Mouse (Mus musculus) neural tube, embryonic 13.5 days (tissue): ENCODE results near the gene Hcrt. TPM values are rescaled to one million over a fixed set of nuclear protein-coding genes. Genes with fewer than 3 reads are reported as not detected.

ENCODE experiments used
- ATAC-seq: fragments of 200-750 bp; cut with Nextera tagmentation; 2 replicates; pipeline ENCODE4 v1.8.0; 2017; ENCODE audit warnings: low read depth, mild to moderate bottlenecking, moderate TSS enrichment, moderate library complexity
- H3K27ac ChIP-seq: fragments of 300-500 bp; sonication (generic); replicated peaks from 2 replicates; pipeline ENCODE4 v1.5.1; 2015; ENCODE audit warnings: moderate library complexity, mild to moderate bottlenecking, inconsistent platforms
- H3K27me3 ChIP-seq: fragments of 300-500 bp; sonication (generic); 2 replicates; pipeline ENCODE4 v1.6.1; 2015; ENCODE audit warnings: mild to moderate bottlenecking, inconsistent platforms
- H3K36me3 ChIP-seq: fragments of 300-500 bp; sonication (generic); 2 replicates; pipeline ENCODE4 v1.6.1; 2015; ENCODE audit warnings: mild to moderate bottlenecking, inconsistent platforms
- H3K4me1 ChIP-seq: fragments of 300-500 bp; sonication (generic); replicated peaks from 2 replicates; pipeline ENCODE4 v1.6.1; 2015; ENCODE audit warnings: inconsistent platforms
- H3K4me2 ChIP-seq: fragments of 300-500 bp; sonication (generic); 2 replicates; pipeline ENCODE4 v1.6.1; 2015; ENCODE audit warnings: inconsistent platforms, mild to moderate bottlenecking, moderate library complexity
- H3K4me3 ChIP-seq: fragments of 300-500 bp; sonication (generic); 2 replicates; pipeline ENCODE4 v1.5.1; 2015; ENCODE audit warnings: mild to moderate bottlenecking, inconsistent platforms
- H3K9ac ChIP-seq: fragments of 300-500 bp; sonication (generic); 2 replicates; pipeline ENCODE4 v1.6.1; 2015; ENCODE audit warnings: moderate library complexity, mild to moderate bottlenecking, inconsistent platforms
- H3K9me3 ChIP-seq: fragments of 300-500 bp; sonication (generic); 2 replicates; pipeline ENCODE4 v1.6.1; 2016; ENCODE audit warnings: inconsistent platforms
- WGBS: fragments of 180-500 bp; shearing (Covaris S2); methylation state at CpG from one replicate; pipeline ENCODE4 v1.1.7; 2015; 5-methylcytosine and 5-hydroxymethylcytosine counted together
- polyA plus RNA-seq: library from polyadenylated mRNA; unstranded; fragments of >200 nt; fragmentation: Nextera tagmentation; extraction: Ambion mirVana; gene quantifications from 2 replicates; pipeline ENCODE4 v1.2.1, GENCODE M21; 2015

Gene Hcrt
- polyA plus RNA-seq, 1 experiment from 2014 or later, result not detected

- no peak overlapping the region for H3K4me2 ChIP-seq
- H3K9ac ChIP-seq, result no peak overlapping the region
- WGBS, result 97% methylated on average over 4 of the region's 4 CpGs
- no peaks in the 10 kb centered on the region for H3K27me3 ChIP-seq
- H3K9me3 ChIP-seq, result no peaks in the 10 kb centered on the region
- peaks cover 5% of the 10 kb centered on the region; the same call in 1 of the 2 replicates for H3K4me1 ChIP-seq
- ATAC-seq, result no peak
- H3K36me3 ChIP-seq, result peaks cover 35% of the 10 kb centered on the region
- H3K4me3 ChIP-seq, result no peak overlapping the region
- no peak overlapping the region for H3K27ac ChIP-seq
Observed at GRCm38 (mm10) chr11:100729976-100730375, 32.8 kb downstream of the Hcrt start.

GRCm38 (mm10) chr11:100728601-100729000, 34.1 kb downstream of the Hcrt start:
- H3K9ac ChIP-seq, result no peak overlapping the region
- peaks cover 11% of the 10 kb centered on the region; the same call in 1 of the 2 replicates for H3K4me1 ChIP-seq
- H3K27me3 ChIP-seq, result no peaks in the 10 kb centered on the region
- no peaks in the 10 kb centered on the region for H3K9me3 ChIP-seq
- no peak overlapping the region for H3K27ac ChIP-seq
- no peak overlapping the region for H3K4me3 ChIP-seq
- WGBS, result 84% methylated on average over 6 of the region's 6 CpGs
- H3K4me2 ChIP-seq, result no peak overlapping the region
- no peak for ATAC-seq
- peaks cover 35% of the 10 kb centered on the region for H3K36me3 ChIP-seq

- ATAC-seq, result no peak
- Histone ChIP-seq H3K27ac (no peak overlapping the region), H3K27me3 (no peaks in the 10 kb centered on the region), H3K4me3 (no peak overlapping the region), H3K4me2 (no peak overlapping the region), H3K9me3 (no peaks in the 10 kb centered on the region), H3K9ac (no peak overlapping the region), H3K36me3 (peaks cover 24% of the 10 kb centered on the region), H3K4me1 (peaks cover 18% of the 10 kb centered on the region)
- WGBS, result 97% methylated on average over 3 of the region's 3 CpGs
Observed at GRCm38 (mm10) chr11:100727201-100727600, 35.5 kb downstream of the Hcrt start.

GRCm38 (mm10) chr11:100724919-100725512, 37.7 kb downstream of the Hcrt start:
- Histone ChIP-seq H3K9me3 (no peaks in the 10 kb centered on the region), H3K9ac (no peak overlapping the region), H3K4me3 (no peak overlapping the region), H3K27ac (no peak overlapping the region), H3K4me1 (peaks cover 39% of the 10 kb centered on the region), H3K27me3 (no peaks in the 10 kb centered on the region), H3K4me2 (no peak overlapping the region), H3K36me3 (peaks cover 19% of the 10 kb centered on the region)
- ATAC-seq, result no peak
- WGBS, result 64% methylated on average over 5 of the region's 5 CpGs

- ATAC-seq, result no peak
- H3K36me3 ChIP-seq, result peaks cover 22% of the 10 kb centered on the region
- H3K4me1 ChIP-seq, result peaks cover 43% of the 10 kb centered on the region
- no peaks in the 10 kb centered on the region for H3K27me3 ChIP-seq
- no peak overlapping the region for H3K9ac ChIP-seq
- H3K27ac ChIP-seq, result no peak overlapping the region
- no peak overlapping the region for H3K4me2 ChIP-seq
- no peaks in the 10 kb centered on the region for H3K9me3 ChIP-seq
- no peak overlapping the region for H3K4me3 ChIP-seq
- 52% methylated on average over 2 of the region's 2 CpGs for whole genome bisulfite sequencing
Observed at GRCm38 (mm10) chr11:100722493-100723028, 40.2 kb downstream of the Hcrt start.

- WGBS, result 71% methylated on average over 8 of the region's 8 CpGs
- Histone ChIP-seq H3K9me3 (no peaks in the 10 kb centered on the region), H3K9ac (0 out of 2 replicates have a peak overlapping the region, but pooled peaks have one; percentile 12), H3K4me3 (no peak overlapping the region), H3K27ac (0 out of 2 replicates have a peak overlapping the region, but pooled peaks have one; percentile 42), H3K36me3 (peaks cover 29% of the 10 kb centered on the region), H3K4me1 (peaks cover 43% of the 10 kb centered on the region), H3K27me3 (no peaks in the 10 kb centered on the region), H3K4me2 (no peak overlapping the region)
- ATAC-seq, result no peak
Observed at GRCm38 (mm10) chr11:100721776-100722492, 40.8 kb downstream of the Hcrt start.

GRCm38 (mm10) chr11:100721254-100721653, 41.5 kb downstream of the Hcrt start:
- Histone ChIP-seq H3K9ac (no peak overlapping the region), H3K27me3 (no peaks in the 10 kb centered on the region), H3K9me3 (no peaks in the 10 kb centered on the region), H3K36me3 (peaks cover 36% of the 10 kb centered on the region), H3K4me3 (no peak overlapping the region), H3K27ac (peak overlapping the region; percentile 42; the same call in 1 of the 2 replicates), H3K4me1 (peaks cover 43% of the 10 kb centered on the region), H3K4me2 (no peak overlapping the region)
- no peak for ATAC-seq
- 71% methylated on average over 4 of the region's 4 CpGs for WGBS

GRCm38 (mm10) chr11:100720345-100720744, 42.4 kb downstream of the Hcrt start:
- WGBS, result 76% methylated on average over 5 of the region's 5 CpGs
- no peak overlapping the region for H3K4me3 ChIP-seq
- ATAC-seq, result no peak
- no peak overlapping the region for H3K4me2 ChIP-seq
- H3K9ac ChIP-seq, result no peak overlapping the region
- no peaks in the 10 kb centered on the region for H3K27me3 ChIP-seq
- peaks cover 45% of the 10 kb centered on the region for H3K36me3 ChIP-seq
- H3K27ac ChIP-seq, result peak overlapping the region; percentile 29; the same call in 1 of the 2 replicates
- H3K4me1 ChIP-seq, result peaks cover 41% of the 10 kb centered on the region
- H3K9me3 ChIP-seq, result no peaks in the 10 kb centered on the region

- ATAC-seq, result no peak
- 88% methylated on average over 11 of the region's 11 CpGs for WGBS
- Histone ChIP-seq H3K4me3 (no peak overlapping the region), H3K9me3 (no peaks in the 10 kb centered on the region), H3K36me3 (peaks cover 49% of the 10 kb centered on the region), H3K4me2 (no peak overlapping the region), H3K27me3 (no peaks in the 10 kb centered on the region), H3K9ac (no peak overlapping the region), H3K4me1 (peaks cover 37% of the 10 kb centered on the region), H3K27ac (no peak overlapping the region)
Observed at GRCm38 (mm10) chr11:100719893-100720292, 42.8 kb downstream of the Hcrt start.

- Histone ChIP-seq H3K4me2 (no peak overlapping the region), H3K27ac (no peak overlapping the region), H3K4me3 (no peak overlapping the region), H3K9me3 (no peaks in the 10 kb centered on the region), H3K4me1 (peaks cover 33% of the 10 kb centered on the region), H3K27me3 (no peaks in the 10 kb centered on the region), H3K9ac (no peak overlapping the region), H3K36me3 (peaks cover 51% of the 10 kb centered on the region)
- ATAC-seq, result no peak
- WGBS, result 78% methylated on average over 3 of the region's 3 CpGs
Observed at GRCm38 (mm10) chr11:100719312-100719711, 43.4 kb downstream of the Hcrt start.

GRCm38 (mm10) chr11:100718866-100719265, 43.9 kb downstream of the Hcrt start:
- Histone ChIP-seq H3K4me1 (peaks cover 38% of the 10 kb centered on the region), H3K4me3 (no peak overlapping the region), H3K36me3 (peaks cover 51% of the 10 kb centered on the region), H3K27ac (no peak overlapping the region), H3K4me2 (no peak overlapping the region), H3K27me3 (no peaks in the 10 kb centered on the region), H3K9me3 (no peaks in the 10 kb centered on the region), H3K9ac (no peak overlapping the region)
- ATAC-seq, result no peak
- WGBS, result 91% methylated on average over 4 of the region's 4 CpGs

GRCm38 (mm10) chr11:100718462-100718861, 44.3 kb downstream of the Hcrt start:
- Histone ChIP-seq H3K4me3 (no peak overlapping the region), H3K27me3 (no peaks in the 10 kb centered on the region), H3K9ac (no peak overlapping the region), H3K4me2 (no peak overlapping the region), H3K9me3 (no peaks in the 10 kb centered on the region), H3K27ac (no peak overlapping the region), H3K4me1 (peaks cover 42% of the 10 kb centered on the region), H3K36me3 (peaks cover 51% of the 10 kb centered on the region)
- 93% methylated on average over 7 of the region's 7 CpGs for WGBS
- ATAC-seq, result no peak
